Mouse (Mus musculus): ENCODE results near the gene Maml2. TPM values are rescaled to one million over a fixed set of nuclear protein-coding genes. Genes with fewer than 3 reads are reported as not detected.

Gene Maml2
- polyA plus RNA-seq, 1 experiment = not detected

DNA sequence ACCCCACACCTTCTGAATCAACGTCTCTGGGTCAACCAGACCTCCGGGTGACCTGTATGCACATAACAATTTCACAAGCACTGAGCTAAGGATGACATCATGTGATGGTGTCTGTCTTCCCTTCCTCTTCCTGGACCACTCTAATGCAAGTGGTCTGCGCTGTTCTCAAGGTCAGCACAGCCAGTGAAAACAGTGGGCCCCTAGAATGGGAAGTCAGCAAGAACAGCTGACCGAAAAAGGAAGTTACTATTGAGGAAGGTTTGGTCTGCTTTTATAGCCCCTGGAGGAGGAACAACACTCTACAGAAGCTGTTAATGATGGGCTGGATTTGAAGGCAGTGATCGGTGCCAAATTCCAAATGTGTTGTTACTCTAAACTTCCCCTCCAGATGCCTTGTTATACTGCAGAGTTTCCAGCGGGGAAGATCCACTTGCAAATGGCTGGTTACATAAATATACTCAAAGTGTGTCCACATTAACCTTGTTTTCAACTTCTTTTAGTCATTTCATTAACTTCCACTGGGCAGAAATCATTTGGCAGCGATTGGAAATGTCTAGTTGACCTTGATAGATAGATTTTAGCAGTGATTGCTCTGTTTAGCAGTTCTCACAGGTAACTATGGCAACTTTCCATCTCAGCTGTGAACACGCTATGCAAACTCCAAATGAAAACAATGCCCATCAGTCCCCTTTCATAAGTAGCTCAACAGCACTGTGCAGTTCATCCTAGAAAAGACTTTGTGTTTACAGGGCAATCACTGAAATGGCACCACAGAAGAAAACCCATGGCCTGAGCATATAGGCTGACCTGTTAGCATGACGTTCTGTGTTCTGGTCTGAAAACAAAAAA, 289.6 kb downstream of the Maml2 start:
- Histone ChIP-seq H3K4me1 (ENCODE audit: control insufficient read depth, insufficient read depth, low read length) (peaks cover 2% of the 10 kb centered on the region; the same call in 1 of the 2 replicates), H3K4me3 (ENCODE audit: insufficient read depth, low read depth, low read length) (no peak overlapping the region), H3K27ac (ENCODE audit: insufficient read depth, low read depth, low read length) (peak overlapping the region; percentile 15; the same call in 1 of the 2 replicates)
- WGBS = 45% methylated on average over 9 of the region's 9 CpGs
- no peak for TF ChIP-seq CTCF (IDR thresholded peaks at IDR 0.05; ENCODE audit: insufficient read depth, low read depth, low read length)
- TF ChIP-seq POLR2A (IDR thresholded peaks at IDR 0.05; ENCODE audit: insufficient read depth, low read depth, low read length) = no peak

DNA sequence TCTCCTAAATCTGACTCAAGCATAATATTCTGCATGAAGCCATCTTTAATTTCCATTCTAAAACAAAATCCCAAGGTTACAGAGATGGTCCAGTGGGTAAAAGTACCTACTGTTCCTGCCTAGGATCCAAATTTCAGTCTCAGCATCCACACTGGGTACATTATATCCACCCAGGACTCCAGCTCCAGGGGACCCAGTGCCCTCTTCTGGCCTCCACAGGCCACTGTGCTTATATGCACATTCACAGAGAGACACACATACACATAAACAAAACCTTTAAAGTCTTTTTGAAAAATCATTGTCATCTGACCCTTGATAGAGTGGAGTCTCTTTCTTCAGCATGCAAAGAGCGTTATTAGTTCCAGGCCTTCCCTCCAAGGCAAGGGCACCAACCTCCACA, 291.0 kb downstream of the Maml2 start:
- 100% methylated on average over 1 of the region's 1 CpGs for WGBS
- H3K27ac ChIP-seq (ENCODE audit: insufficient read depth, low read depth, low read length) = no peak overlapping the region
- no peak for TF ChIP-seq POLR2A (IDR thresholded peaks at IDR 0.05; ENCODE audit: insufficient read depth, low read depth, low read length)
- TF ChIP-seq CTCF (IDR thresholded peaks at IDR 0.05; ENCODE audit: insufficient read depth, low read depth, low read length) = no peak
- peaks cover 2% of the 10 kb centered on the region; the same call in 1 of the 2 replicates for H3K4me1 ChIP-seq (ENCODE audit: control insufficient read depth, insufficient read depth, low read length)
- no peak overlapping the region for H3K4me3 ChIP-seq (ENCODE audit: insufficient read depth, low read depth, low read length)

GRCm38 (mm10) chr9:13592701-13593100, 294.9 kb downstream of the Maml2 start:
- TF ChIP-seq CTCF (IDR thresholded peaks at IDR 0.05; ENCODE audit: insufficient read depth, low read depth, low read length) (no peak), POLR2A (IDR thresholded peaks at IDR 0.05; ENCODE audit: insufficient read depth, low read depth, low read length) (no peak)
- Histone ChIP-seq H3K27ac (ENCODE audit: insufficient read depth, low read depth, low read length) (no peak overlapping the region), H3K4me3 (ENCODE audit: insufficient read depth, low read depth, low read length) (no peak overlapping the region), H3K4me1 (ENCODE audit: control insufficient read depth, insufficient read depth, low read length) (no peaks in the 10 kb centered on the region)
- WGBS = 85% methylated on average over 10 of the region's 10 CpGs

GRCm38 (mm10) chr9:13597736-13598135, 300.0 kb downstream of the Maml2 start:
- Histone ChIP-seq H3K27ac (ENCODE audit: insufficient read depth, low read depth, low read length) (no peak overlapping the region), H3K4me1 (ENCODE audit: control insufficient read depth, insufficient read depth, low read length) (no peaks in the 10 kb centered on the region), H3K4me3 (ENCODE audit: insufficient read depth, low read depth, low read length) (no peak overlapping the region)
- TF ChIP-seq POLR2A (IDR thresholded peaks at IDR 0.05; ENCODE audit: insufficient read depth, low read depth, low read length) = no peak
- TF ChIP-seq CTCF (IDR thresholded peaks at IDR 0.05; ENCODE audit: insufficient read depth, low read depth, low read length) = no peak
- 91% methylated on average over 6 of the region's 6 CpGs for WGBS

DNA sequence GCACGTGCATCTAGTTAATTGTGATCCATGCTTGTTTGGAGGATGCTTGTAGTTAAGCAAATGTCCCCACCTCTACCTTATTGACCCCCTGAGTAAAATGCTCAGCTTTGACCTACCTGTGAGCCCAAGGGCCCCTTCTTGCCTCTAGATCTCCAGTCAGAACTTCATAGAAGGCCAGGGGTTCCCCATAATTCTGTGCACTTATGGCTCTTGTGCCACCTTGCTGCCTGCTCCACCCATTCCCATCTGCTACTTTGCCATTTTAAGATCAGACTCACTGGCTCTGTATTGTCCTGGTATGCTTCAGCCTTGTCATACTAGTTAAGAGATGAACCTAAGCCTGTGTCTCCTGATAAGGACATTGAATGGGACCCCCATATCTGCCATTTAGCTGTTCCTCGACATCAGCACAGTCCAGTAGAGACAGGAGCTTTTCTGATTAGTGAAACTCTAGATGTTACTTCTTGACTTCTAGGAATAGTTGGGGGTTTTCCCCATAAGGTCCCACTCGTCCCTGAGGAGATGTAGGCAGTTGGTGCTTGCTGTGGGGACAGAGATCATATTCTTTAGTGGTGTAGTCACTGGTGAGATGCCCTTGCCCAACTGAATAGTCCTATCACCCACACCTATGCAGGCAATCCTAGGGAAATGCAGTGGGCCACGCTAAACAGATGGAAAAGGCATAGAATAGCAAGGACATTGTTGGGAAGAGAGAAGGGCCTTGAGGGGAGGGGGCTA, 301.0 kb downstream of the Maml2 start:
- H3K4me1 ChIP-seq (ENCODE audit: control insufficient read depth, insufficient read depth, low read length) = no peaks in the 10 kb centered on the region
- H3K27ac ChIP-seq (ENCODE audit: insufficient read depth, low read depth, low read length) = no peak overlapping the region
- H3K4me3 ChIP-seq (ENCODE audit: insufficient read depth, low read depth, low read length) = no peak overlapping the region
- 90% methylated on average over 4 of the region's 4 CpGs for WGBS
- no peak for TF ChIP-seq POLR2A (IDR thresholded peaks at IDR 0.05; ENCODE audit: insufficient read depth, low read depth, low read length)
- no peak for TF ChIP-seq CTCF (IDR thresholded peaks at IDR 0.05; ENCODE audit: insufficient read depth, low read depth, low read length)

DNA sequence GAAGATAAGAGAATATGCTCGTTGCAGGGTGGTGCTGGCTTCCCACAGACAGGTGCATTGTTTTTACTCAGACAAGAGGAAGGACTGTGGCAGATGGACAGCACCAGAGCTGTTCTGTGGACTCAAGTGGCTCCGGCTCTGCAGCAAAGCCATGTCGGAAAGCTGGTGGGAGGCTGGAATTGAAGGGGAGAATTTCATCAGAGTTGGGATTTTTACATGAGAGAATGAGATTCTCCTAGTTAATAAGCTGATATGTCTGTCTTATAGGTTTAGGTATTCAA, 301.5 kb downstream of the Maml2 start:
- Histone ChIP-seq H3K4me3 (ENCODE audit: insufficient read depth, low read depth, low read length) (no peak overlapping the region), H3K4me1 (ENCODE audit: control insufficient read depth, insufficient read depth, low read length) (no peaks in the 10 kb centered on the region), H3K27ac (ENCODE audit: insufficient read depth, low read depth, low read length) (no peak overlapping the region)
- 81% methylated on average over 3 of the region's 3 CpGs for WGBS
- TF ChIP-seq CTCF (IDR thresholded peaks at IDR 0.05; ENCODE audit: insufficient read depth, low read depth, low read length) (no peak), POLR2A (IDR thresholded peaks at IDR 0.05; ENCODE audit: insufficient read depth, low read depth, low read length) (no peak)

DNA sequence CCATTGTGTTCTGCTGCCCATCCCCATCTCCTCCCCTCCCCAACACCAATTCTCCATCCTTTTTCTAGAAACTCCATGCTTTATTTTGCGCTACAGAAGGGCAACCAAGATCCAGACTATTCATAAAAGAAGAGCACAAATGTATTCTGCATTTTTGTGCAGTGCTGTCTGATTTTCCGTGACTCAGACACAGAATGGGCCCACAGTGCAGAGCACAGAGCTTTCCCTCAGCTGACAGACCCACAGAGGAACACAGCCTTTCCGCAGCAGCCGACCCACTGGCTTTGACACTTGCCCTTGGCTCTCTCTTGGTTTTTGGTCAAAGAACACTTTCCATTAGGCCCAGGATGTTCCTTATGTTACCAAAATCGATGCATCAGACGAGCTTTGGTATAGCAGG, 302.0 kb downstream of the Maml2 start:
- Histone ChIP-seq H3K4me3 (ENCODE audit: insufficient read depth, low read depth, low read length) (no peak overlapping the region), H3K4me1 (ENCODE audit: control insufficient read depth, insufficient read depth, low read length) (no peaks in the 10 kb centered on the region), H3K27ac (ENCODE audit: insufficient read depth, low read depth, low read length) (no peak overlapping the region)
- 89% methylated on average over 6 of the region's 6 CpGs for WGBS
- TF ChIP-seq CTCF (IDR thresholded peaks at IDR 0.05; ENCODE audit: insufficient read depth, low read depth, low read length) = no peak

GRCm38 (mm10) chr9:13601729-13602128, 304.0 kb downstream of the Maml2 start:
- H3K4me3 ChIP-seq (ENCODE audit: insufficient read depth, low read depth, low read length) = no peak overlapping the region
- TF ChIP-seq POLR2A (IDR thresholded peaks at IDR 0.05; ENCODE audit: insufficient read depth, low read depth, low read length) = no peak
- TF ChIP-seq CTCF (IDR thresholded peaks at IDR 0.05; ENCODE audit: insufficient read depth, low read depth, low read length) = no peak
- H3K4me1 ChIP-seq (ENCODE audit: control insufficient read depth, insufficient read depth, low read length) = no peaks in the 10 kb centered on the region
- H3K27ac ChIP-seq (ENCODE audit: insufficient read depth, low read depth, low read length) = no peak overlapping the region
- 66% methylated on average over 3 of the region's 3 CpGs for WGBS

- Histone ChIP-seq H3K4me1 (ENCODE audit: control insufficient read depth, insufficient read depth, low read length) (no peaks in the 10 kb centered on the region), H3K27ac (ENCODE audit: insufficient read depth, low read depth, low read length) (no peak overlapping the region), H3K4me3 (ENCODE audit: insufficient read depth, low read depth, low read length) (no peak overlapping the region)
- 53% methylated on average over 8 of the region's 8 CpGs for WGBS
- TF ChIP-seq CTCF (IDR thresholded peaks at IDR 0.05; ENCODE audit: insufficient read depth, low read depth, low read length) (no peak), POLR2A (IDR thresholded peaks at IDR 0.05; ENCODE audit: insufficient read depth, low read depth, low read length) (no peak)
Observed at GRCm38 (mm10) chr9:13603533-13604143, 305.9 kb downstream of the Maml2 start.
